23 mouse cellular contexts compared by ENCODE assay signal in genomic region chr5:82733707-82734106, GRCm38 (mm10).
"Had no signal": no experiment of that assay in that cellular context is flagged by ENCODE, and none has a peak within 500 bp of the region (broad histone marks: within the 10 kb centered on the region; RNA-seq: fewer than 3 reads in every experiment).

No protein-coding gene starts in this region.

- H3K27me3 ChIP-seq: limb, embryonic 13.5 days; liver, embryonic 12.5 days; liver, embryonic 15.5 days; lung, embryonic 15.5 days; megakaryocyte, embryonic 14.5 days; midbrain, embryonic 13.5 days; neural tube, embryonic 13.5 days; stomach, embryonic 15.5 days had no signal

- H3K4me3 ChIP-seq: limb, embryonic 10.5 days; limb, embryonic 13.5 days; liver, embryonic 12.5 days; liver, embryonic 15.5 days; lung, embryonic 15.5 days; megakaryocyte, embryonic 14.5 days; midbrain, embryonic 10.5 days; midbrain, embryonic 13.5 days; myocyte; neural tube, embryonic 13.5 days; stomach, embryonic 15.5 days had no signal

- H3K9me3 ChIP-seq: limb, embryonic 10.5 days; limb, embryonic 13.5 days; liver, embryonic 12.5 days; liver, embryonic 15.5 days; lung, embryonic 15.5 days; midbrain, embryonic 10.5 days; midbrain, embryonic 13.5 days; neural tube, embryonic 13.5 days; stomach, embryonic 15.5 days had no signal

- H3K4me2 ChIP-seq: limb, embryonic 13.5 days; liver, embryonic 12.5 days; liver, embryonic 15.5 days; lung, embryonic 15.5 days; midbrain, embryonic 13.5 days; neural tube, embryonic 13.5 days; stomach, embryonic 15.5 days had no signal

- ATAC-seq: liver, embryonic 12.5 days; midbrain, embryonic 13.5 days; midbrain, embryonic 16.5 days had no signal

- H3K4me1 ChIP-seq: limb, embryonic 13.5 days; liver, embryonic 12.5 days; liver, embryonic 15.5 days; lung, embryonic 15.5 days; megakaryocyte, embryonic 14.5 days; midbrain, embryonic 10.5 days; midbrain, embryonic 13.5 days; neural tube, embryonic 13.5 days; stomach, embryonic 15.5 days had no signal

- H3K9ac ChIP-seq: limb, embryonic 13.5 days; liver, embryonic 12.5 days; liver, embryonic 15.5 days; lung, embryonic 15.5 days; midbrain, embryonic 13.5 days; neural tube, embryonic 13.5 days; stomach, embryonic 15.5 days had no signal

- H3K36me3 ChIP-seq: limb, embryonic 10.5 days; limb, embryonic 13.5 days; liver, embryonic 12.5 days; liver, embryonic 15.5 days; lung, embryonic 15.5 days; midbrain, embryonic 10.5 days; midbrain, embryonic 13.5 days; neural tube, embryonic 13.5 days; stomach, embryonic 15.5 days had no signal

- H3K27ac ChIP-seq: limb, embryonic 10.5 days; limb, embryonic 13.5 days; liver, embryonic 12.5 days; liver, embryonic 15.5 days; lung, embryonic 15.5 days; midbrain, embryonic 10.5 days; midbrain, embryonic 13.5 days; neural tube, embryonic 13.5 days; stomach, embryonic 15.5 days had no signal

- DNase-seq: kidney, adult 18-20 months; kidney, adult 9 months; kidney, postnatal 14 days; kidney, postnatal 4 days; liver; lung, adult 18-20 months; lung, postnatal 10 days; lung, postnatal 36 days; right cerebral cortex, postnatal 14 days; spleen, adult 18-20 months; thymus, postnatal 25 days had no signal
